Mouse (Mus musculus) neural tube, embryonic 13.5 days (tissue): Measurements from ENCODE around the gene Unc93b1. TPM values are rescaled to one million over a fixed set of nuclear protein-coding genes. Genes with fewer than 3 reads are reported as not detected.

ENCODE experiments used
- ATAC-seq: fragments of 200-750 bp; cut with Nextera tagmentation; 2 replicates; pipeline ENCODE4 v1.8.0; 2017; ENCODE audit warnings: low read depth, mild to moderate bottlenecking, moderate TSS enrichment, moderate library complexity
- H3K27ac ChIP-seq: fragments of 300-500 bp; sonication (generic); replicated peaks from 2 replicates; pipeline ENCODE4 v1.5.1; 2015; ENCODE audit warnings: moderate library complexity, mild to moderate bottlenecking, inconsistent platforms
- H3K27me3 ChIP-seq: fragments of 300-500 bp; sonication (generic); 2 replicates; pipeline ENCODE4 v1.6.1; 2015; ENCODE audit warnings: mild to moderate bottlenecking, inconsistent platforms
- H3K36me3 ChIP-seq: fragments of 300-500 bp; sonication (generic); 2 replicates; pipeline ENCODE4 v1.6.1; 2015; ENCODE audit warnings: mild to moderate bottlenecking, inconsistent platforms
- H3K4me1 ChIP-seq: fragments of 300-500 bp; sonication (generic); replicated peaks from 2 replicates; pipeline ENCODE4 v1.6.1; 2015; ENCODE audit warnings: inconsistent platforms
- H3K4me2 ChIP-seq: fragments of 300-500 bp; sonication (generic); 2 replicates; pipeline ENCODE4 v1.6.1; 2015; ENCODE audit warnings: inconsistent platforms, mild to moderate bottlenecking, moderate library complexity
- H3K4me3 ChIP-seq: fragments of 300-500 bp; sonication (generic); 2 replicates; pipeline ENCODE4 v1.5.1; 2015; ENCODE audit warnings: mild to moderate bottlenecking, inconsistent platforms
- H3K9ac ChIP-seq: fragments of 300-500 bp; sonication (generic); 2 replicates; pipeline ENCODE4 v1.6.1; 2015; ENCODE audit warnings: moderate library complexity, mild to moderate bottlenecking, inconsistent platforms
- H3K9me3 ChIP-seq: fragments of 300-500 bp; sonication (generic); 2 replicates; pipeline ENCODE4 v1.6.1; 2016; ENCODE audit warnings: inconsistent platforms
- WGBS: fragments of 180-500 bp; shearing (Covaris S2); methylation state at CpG from one replicate; pipeline ENCODE4 v1.1.7; 2015; 5-methylcytosine and 5-hydroxymethylcytosine counted together
- polyA plus RNA-seq: library from polyadenylated mRNA; unstranded; fragments of >200 nt; fragmentation: Nextera tagmentation; extraction: Ambion mirVana; gene quantifications from 2 replicates; pipeline ENCODE4 v1.2.1, GENCODE M21; 2015

Unc93b1 gene
- polyA plus RNA-seq, 1 experiment from 2014 or later = 11.8 TPM

DNA sequence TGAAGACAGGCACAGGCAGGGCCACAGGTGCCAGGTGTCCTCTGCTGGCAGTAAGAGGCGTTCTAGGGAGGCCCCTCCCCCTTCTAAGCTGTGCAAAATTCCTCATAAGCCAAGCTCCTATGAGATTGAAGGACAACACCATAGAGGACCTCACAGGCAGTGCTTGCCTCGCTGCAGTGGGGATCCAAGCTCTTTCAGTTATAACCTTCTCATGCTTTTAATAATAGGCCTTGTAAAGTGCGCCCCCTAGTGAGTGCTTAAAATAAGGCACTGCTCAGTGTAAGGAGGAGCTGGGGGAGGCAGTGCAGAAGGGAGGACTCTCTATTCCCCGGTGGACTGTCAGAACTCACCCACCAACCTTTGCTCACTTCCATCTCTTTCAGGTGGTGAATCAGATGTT is 45.3 kb downstream of the Unc93b1 start:
- WGBS = 22% methylated on average over 4 of the region's 4 CpGs
- ATAC-seq = peak; percentile 64

DNA sequence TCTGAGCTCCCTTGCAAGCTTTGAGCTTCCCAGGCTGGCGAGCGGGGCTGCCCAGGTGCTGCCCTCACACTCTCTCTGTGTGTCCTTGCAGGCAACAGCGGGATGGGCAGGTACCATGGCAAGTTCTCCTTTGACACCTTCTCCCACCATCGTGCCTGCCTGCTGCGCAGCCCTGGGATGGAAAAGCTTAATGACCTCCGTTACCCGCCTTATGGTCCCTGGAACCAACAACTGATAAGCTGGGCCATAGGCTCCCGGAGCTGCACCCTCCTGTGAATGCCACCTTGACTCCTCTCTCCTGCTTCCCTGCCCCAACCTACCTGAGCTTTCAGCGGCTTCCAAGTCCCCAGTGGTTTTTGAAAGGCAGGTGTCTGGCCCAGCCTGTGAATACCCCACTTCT is 45.9 kb downstream of the Unc93b1 start:
- H3K9ac ChIP-seq = no peak overlapping the region
- no peaks in the 10 kb centered on the region for H3K36me3 ChIP-seq
- H3K9me3 ChIP-seq = no peaks in the 10 kb centered on the region
- H3K27me3 ChIP-seq = no peaks in the 10 kb centered on the region
- no peak for ATAC-seq
- H3K27ac ChIP-seq = no peak overlapping the region
- H3K4me2 ChIP-seq = no peak overlapping the region
- peaks cover 26% of the 10 kb centered on the region for H3K4me1 ChIP-seq
- H3K4me3 ChIP-seq = no peak overlapping the region
- 80% methylated on average over 9 of the region's 9 CpGs for WGBS

More for the DNA sequence above, 45.3 kb downstream of the Unc93b1 start:
- Histone ChIP-seq H3K36me3 (no peaks in the 10 kb centered on the region), H3K4me3 (no peak overlapping the region), H3K9me3 (no peaks in the 10 kb centered on the region), H3K4me1 (peaks cover 21% of the 10 kb centered on the region), H3K9ac (no peak overlapping the region), H3K27ac (no peak overlapping the region), H3K4me2 (no peak overlapping the region), H3K27me3 (no peaks in the 10 kb centered on the region)

DNA sequence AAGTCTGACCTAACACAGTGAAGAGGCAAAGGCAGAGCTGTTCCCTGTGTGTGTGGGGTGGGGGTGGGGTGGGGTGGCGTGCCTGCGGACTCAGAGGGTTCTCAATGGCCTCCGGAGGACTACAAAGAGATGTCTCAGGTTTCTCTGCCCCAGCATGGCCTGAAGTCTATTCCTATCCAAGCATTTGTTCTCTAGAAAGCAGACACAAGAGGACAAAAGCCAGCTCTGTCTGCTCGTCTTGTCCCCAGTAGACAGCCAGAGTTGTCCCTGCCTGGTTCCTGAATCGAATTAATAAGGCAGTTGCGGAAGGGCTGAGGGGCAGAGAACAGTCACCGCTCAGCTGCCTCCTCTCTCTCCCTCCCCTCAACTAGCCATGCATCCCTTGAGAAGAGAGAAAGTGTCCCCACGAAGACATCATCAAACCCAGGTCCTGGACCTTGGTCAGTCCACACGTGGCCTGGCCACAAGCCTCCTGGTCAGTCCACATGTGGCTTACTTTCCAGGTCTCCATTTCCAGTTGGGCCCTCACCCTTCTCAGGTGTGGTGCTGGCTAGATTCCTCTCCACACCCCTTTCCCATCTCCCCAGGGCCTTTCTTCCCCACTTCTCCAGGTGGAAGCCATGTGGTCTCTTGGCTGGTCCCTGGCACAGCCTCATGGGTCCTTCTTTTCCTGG is 48.7 kb downstream of the Unc93b1 start:
- H3K9ac ChIP-seq = no peak overlapping the region
- no peak overlapping the region for H3K27ac ChIP-seq
- peaks cover 37% of the 10 kb centered on the region for H3K4me1 ChIP-seq
- WGBS = 41% methylated on average over 9 of the region's 9 CpGs
- H3K27me3 ChIP-seq = no peaks in the 10 kb centered on the region
- ATAC-seq = no peak
- no peak overlapping the region for H3K4me2 ChIP-seq
- no peaks in the 10 kb centered on the region; the same call in 1 of the 2 replicates for H3K9me3 ChIP-seq
- no peaks in the 10 kb centered on the region for H3K36me3 ChIP-seq
- no peak overlapping the region for H3K4me3 ChIP-seq

DNA sequence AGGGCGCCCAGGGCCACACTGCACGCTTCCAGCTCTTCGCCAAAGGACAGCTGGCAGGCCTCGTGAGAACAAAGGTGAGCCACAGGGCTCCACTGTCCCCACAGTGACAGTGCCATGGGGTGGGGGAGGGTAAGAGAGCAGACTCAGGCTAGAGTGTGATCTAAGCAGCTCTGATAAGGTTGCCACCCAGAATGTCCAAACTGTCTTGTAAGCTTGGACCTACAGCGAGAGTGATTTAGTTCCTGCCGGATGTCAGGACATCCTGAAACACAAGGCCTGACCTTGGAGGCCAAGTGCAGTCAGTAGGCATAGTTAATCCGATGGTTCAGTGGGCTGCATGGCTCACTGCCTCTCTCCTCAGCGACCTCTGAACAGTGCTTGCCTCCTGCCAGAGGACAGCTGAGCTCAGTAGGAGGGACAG is 50.3 kb downstream of the Unc93b1 start:
- WGBS = 14% methylated on average over 8 of the region's 8 CpGs
- Histone ChIP-seq H3K27me3 (no peaks in the 10 kb centered on the region), H3K27ac (peak overlapping the region; percentile 33; the same call in 1 of the 2 replicates), H3K9me3 (no peaks in the 10 kb centered on the region; the same call in 1 of the 2 replicates), H3K9ac (no peak overlapping the region), H3K4me2 (no peak overlapping the region), H3K4me1 (peaks cover 37% of the 10 kb centered on the region), H3K4me3 (no peak overlapping the region), H3K36me3 (no peaks in the 10 kb centered on the region)
- no peak for ATAC-seq

DNA sequence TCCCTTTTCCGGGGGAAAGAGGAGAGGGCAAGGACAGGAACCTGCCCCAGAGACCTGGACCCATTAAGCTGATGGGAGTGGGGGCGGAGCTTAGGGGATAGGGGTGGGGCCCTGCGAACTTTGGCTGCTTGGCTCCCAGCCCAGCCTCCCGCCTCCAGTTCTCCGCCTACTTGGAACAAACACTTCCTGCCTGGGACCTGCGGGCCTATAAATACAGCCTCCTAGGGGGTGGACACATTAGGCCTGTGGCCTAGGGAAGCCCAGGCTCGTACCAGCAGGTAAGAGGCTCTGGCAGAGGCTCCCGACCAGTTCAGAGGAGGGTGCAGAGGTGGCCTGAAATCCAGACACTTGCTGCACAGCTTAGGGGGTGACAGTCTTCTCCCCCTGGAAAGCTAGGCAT is 51.3 kb downstream of the Unc93b1 start, which contains the start of gene Acy3:
Gene Acy3 (plus strand): TSS at position 237 of the 400 bp plus-strand sequence.
- no peak within 1 kb of the TSS for H3K4me3 ChIP-seq
- no peaks in the 10 kb centered on the region; the same call in 1 of the 2 replicates for H3K9me3 ChIP-seq
- H3K36me3 ChIP-seq = no peaks in the 10 kb centered on the region
- peak within 1 kb of the TSS; percentile 23; the same call in 1 of the 2 replicates for H3K9ac ChIP-seq
- H3K27ac ChIP-seq = peak within 1 kb of the TSS; percentile 33; the same call in 1 of the 2 replicates
- ATAC-seq = peak; percentile 55; the same call in 1 of the 2 replicates
- peaks cover 40% of the 10 kb centered on the region for H3K4me1 ChIP-seq
- WGBS = 12% methylated on average over 8 of the region's 8 CpGs
- no peaks in the 10 kb centered on the region for H3K27me3 ChIP-seq
- H3K4me2 ChIP-seq = no peak within 1 kb of the TSS

DNA sequence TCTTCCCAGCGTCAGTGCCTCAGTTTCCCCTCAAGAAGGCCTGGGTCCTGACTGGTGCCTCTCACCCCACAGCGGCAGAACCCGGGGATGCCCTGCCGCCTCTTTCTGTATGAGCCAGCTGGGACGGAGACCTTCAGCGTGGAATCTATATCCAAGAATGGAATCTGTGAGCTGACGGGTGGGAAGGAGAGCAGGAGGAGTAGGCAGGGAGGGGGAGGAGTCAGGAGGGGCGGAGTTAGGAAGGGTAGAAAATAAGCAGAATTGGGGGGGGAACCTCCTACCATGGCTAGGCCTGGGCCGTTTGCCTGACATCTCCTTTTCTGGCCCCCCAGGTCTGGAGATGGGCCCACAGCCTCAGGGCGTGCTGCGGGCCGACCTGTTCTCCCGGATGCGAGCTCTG is 53.1 kb downstream of the Unc93b1 start:
- Histone ChIP-seq H3K4me1 (peaks cover 40% of the 10 kb centered on the region), H3K4me3 (no peak overlapping the region), H3K9ac (no peak overlapping the region), H3K4me2 (no peak overlapping the region), H3K36me3 (no peaks in the 10 kb centered on the region), H3K27me3 (no peaks in the 10 kb centered on the region), H3K9me3 (no peaks in the 10 kb centered on the region; the same call in 1 of the 2 replicates), H3K27ac (no peak overlapping the region)
- 91% methylated on average over 14 of the region's 14 CpGs for WGBS
- no peak for ATAC-seq

DNA sequence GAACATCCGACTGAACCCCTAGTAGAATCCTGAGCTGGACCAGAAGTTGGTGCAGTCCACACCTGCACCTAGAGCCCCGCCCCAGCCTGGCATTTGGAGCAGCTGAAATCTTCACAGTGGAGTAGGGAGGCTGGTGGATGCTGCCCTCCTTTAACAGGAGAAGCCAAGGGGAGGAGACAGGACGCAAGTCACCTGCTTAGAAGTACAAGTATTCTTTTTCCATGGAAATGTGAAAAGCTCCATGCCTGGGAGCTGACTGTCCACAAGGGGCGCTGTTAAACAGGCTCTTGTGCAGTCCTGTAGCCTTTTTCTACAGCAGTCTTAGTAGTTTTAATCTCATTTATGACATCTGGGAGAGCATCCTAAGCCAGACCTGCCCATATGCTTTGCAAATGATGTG is 53.8 kb downstream of the Unc93b1 start:
- no peak overlapping the region for H3K9ac ChIP-seq
- no peaks in the 10 kb centered on the region for H3K36me3 ChIP-seq
- H3K9me3 ChIP-seq = no peaks in the 10 kb centered on the region; the same call in 1 of the 2 replicates
- H3K27me3 ChIP-seq = no peaks in the 10 kb centered on the region
- peaks cover 34% of the 10 kb centered on the region for H3K4me1 ChIP-seq
- H3K4me2 ChIP-seq = no peak overlapping the region
- 87% methylated on average over 4 of the region's 4 CpGs for WGBS
- H3K27ac ChIP-seq = no peak overlapping the region
- ATAC-seq = no peak
- no peak overlapping the region for H3K4me3 ChIP-seq

DNA sequence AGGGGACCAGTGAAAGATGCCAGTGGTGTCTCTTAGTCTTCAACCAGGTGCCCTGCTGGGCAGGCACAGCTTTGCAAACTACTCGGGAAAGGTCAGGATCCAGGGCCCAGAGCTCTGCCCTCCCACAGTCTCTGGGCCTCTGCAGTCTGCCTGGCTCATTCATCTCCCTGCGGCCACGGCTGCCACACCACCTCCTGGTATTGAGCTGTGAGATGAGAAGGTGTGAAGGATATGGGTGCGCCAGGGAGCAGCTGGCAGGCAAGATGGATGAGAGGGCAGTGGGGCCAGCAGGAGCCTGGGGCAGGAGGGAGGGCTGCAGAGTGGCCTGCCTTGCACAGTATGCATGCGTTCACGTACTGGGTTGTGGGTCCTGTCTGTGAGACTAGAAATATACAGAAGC is 55.8 kb downstream of the Unc93b1 start:
- 0 out of 2 replicates have a peak overlapping the region, but pooled peaks have one; percentile 17 for H3K9ac ChIP-seq
- H3K27ac ChIP-seq = no peak overlapping the region
- no peak overlapping the region for H3K4me2 ChIP-seq
- no peak for ATAC-seq
- H3K36me3 ChIP-seq = no peaks in the 10 kb centered on the region
- no peaks in the 10 kb centered on the region for H3K27me3 ChIP-seq
- H3K4me1 ChIP-seq = peaks cover 16% of the 10 kb centered on the region; the same call in 1 of the 2 replicates
- WGBS = 50% methylated on average over 6 of the region's 6 CpGs
- H3K4me3 ChIP-seq = no peak overlapping the region
- H3K9me3 ChIP-seq = no peaks in the 10 kb centered on the region; the same call in 1 of the 2 replicates

DNA sequence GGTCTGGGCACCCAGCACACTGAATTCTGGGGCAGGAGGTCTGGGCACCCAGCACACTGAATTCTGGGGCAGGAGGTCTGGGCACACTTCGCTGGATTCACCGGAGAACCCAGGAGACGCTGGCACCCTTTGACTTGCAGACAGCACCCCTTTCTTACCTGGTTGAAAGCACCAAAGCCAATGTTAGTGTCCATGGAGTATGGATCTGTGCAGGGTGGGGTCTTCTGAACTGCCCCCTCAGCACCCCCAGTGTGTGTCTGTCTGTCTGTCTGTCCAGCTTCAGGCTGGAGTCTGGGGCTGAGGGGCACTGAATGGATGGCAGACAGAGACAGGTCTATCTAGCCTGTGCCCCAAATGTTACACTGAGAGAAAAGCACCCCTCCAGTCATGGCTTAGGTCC is 56.6 kb downstream of the Unc93b1 start:
- Histone ChIP-seq H3K4me2 (no peak overlapping the region), H3K4me1 (peaks cover 8% of the 10 kb centered on the region; the same call in 1 of the 2 replicates), H3K36me3 (no peaks in the 10 kb centered on the region), H3K27ac (no peak overlapping the region), H3K9me3 (no peaks in the 10 kb centered on the region; the same call in 1 of the 2 replicates), H3K27me3 (no peaks in the 10 kb centered on the region), H3K9ac (no peak overlapping the region), H3K4me3 (no peak overlapping the region)
- ATAC-seq = no peak
- WGBS = 98% methylated on average over 3 of the region's 3 CpGs

DNA sequence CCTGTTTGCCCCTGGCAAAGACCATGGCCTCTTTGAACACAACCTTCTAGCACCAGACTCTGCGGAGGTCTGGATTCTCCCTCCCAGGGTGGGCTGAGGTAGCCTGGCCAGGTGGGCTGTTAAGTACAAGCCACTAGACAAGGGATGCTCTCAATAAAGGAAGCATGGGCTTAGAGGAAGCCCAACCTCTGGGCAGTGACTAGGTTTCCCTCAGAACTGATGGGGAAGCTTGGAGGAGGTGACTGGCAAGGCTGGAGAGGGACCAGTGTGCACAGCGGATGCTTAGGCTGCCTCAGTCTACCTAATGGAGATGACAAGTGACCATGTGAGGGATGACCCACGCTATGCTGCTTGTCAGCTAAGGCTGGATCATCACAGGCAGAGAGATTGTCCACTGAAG is 57.0 kb downstream of the Unc93b1 start:
- no peak for ATAC-seq
- Histone ChIP-seq H3K4me1 (peaks cover 4% of the 10 kb centered on the region; the same call in 1 of the 2 replicates), H3K27me3 (no peaks in the 10 kb centered on the region), H3K4me3 (no peak overlapping the region), H3K9ac (no peak overlapping the region), H3K36me3 (no peaks in the 10 kb centered on the region), H3K27ac (no peak overlapping the region), H3K4me2 (no peak overlapping the region), H3K9me3 (no peaks in the 10 kb centered on the region; the same call in 1 of the 2 replicates)
- WGBS = 89% methylated on average over 3 of the region's 3 CpGs

DNA sequence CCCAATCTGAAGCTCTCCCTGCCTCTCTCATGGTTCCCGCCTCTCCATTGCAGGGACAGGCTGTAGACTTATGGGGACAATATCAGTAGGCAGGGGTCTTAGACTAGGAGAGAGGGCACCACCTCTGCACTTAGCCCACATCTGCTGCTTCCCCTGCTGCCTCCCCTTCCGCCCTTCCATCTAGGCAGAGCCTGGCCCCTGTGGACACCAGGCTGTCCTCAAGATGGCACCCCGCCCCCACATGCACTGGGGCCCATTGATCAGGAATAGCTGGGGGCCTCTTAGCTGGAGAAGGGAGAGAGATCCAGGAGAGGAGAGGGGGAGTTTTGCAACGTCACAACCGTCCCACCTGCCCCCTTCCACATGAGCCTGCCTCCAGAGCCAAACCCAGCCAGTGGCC is 57.4 kb downstream of the Unc93b1 start, which contains the start of gene Tbx10:
Gene Tbx10 (plus strand): TSS at position 337 of the 400 bp plus-strand sequence.
- no peak for ATAC-seq
- Histone ChIP-seq H3K4me3 (no peak within 1 kb of the TSS), H3K27ac (no peak within 1 kb of the TSS), H3K4me1 (0 out of 2 replicates have a peak, but pooled peaks cover 3% of the 10 kb centered on the region), H3K27me3 (no peaks in the 10 kb centered on the region), H3K9me3 (no peaks in the 10 kb centered on the region; the same call in 1 of the 2 replicates), H3K36me3 (no peaks in the 10 kb centered on the region), H3K4me2 (no peak within 1 kb of the TSS), H3K9ac (no peak within 1 kb of the TSS)
- WGBS = 56% methylated on average over 5 of the region's 5 CpGs

DNA sequence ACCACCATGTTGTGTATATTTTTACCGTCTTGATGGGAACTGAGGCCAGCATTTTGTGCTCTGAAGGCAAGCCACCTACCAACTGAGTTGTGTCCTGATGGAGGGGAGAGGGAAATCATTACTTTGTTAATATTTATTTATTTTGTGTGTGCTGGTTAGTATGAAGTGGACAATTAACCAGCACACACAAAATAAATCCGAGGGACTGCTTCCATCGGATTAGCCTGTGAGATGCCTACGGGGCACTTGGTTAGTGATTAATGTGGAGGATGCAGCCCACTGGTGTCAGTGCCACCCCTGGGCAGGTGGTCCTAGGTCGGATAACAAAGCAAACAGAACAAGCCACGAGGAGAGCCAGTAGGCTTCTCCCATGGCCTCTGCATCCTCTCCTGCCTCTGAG is 59.9 kb downstream of the Unc93b1 start:
- Histone ChIP-seq H3K9ac (no peak overlapping the region), H3K4me3 (no peak overlapping the region), H3K27me3 (no peaks in the 10 kb centered on the region), H3K27ac (no peak overlapping the region), H3K9me3 (no peaks in the 10 kb centered on the region), H3K4me1 (peaks cover 10% of the 10 kb centered on the region), H3K4me2 (no peak overlapping the region), H3K36me3 (no peaks in the 10 kb centered on the region)
- WGBS = 69% methylated on average over 6 of the region's 6 CpGs
- no peak for ATAC-seq
